Mouse (Mus musculus) heart, embryonic 14.5 days (tissue): ENCODE data around the gene Mmp7. TPM values are rescaled to one million over a fixed set of nuclear protein-coding genes. Genes with fewer than 3 reads are reported as not detected.

ENCODE experiments used
- ATAC-seq: fragments of 200-750 bp; cut with Nextera tagmentation; 2 replicates; pipeline ENCODE4 v1.8.0; 2017; ENCODE audit warnings: low read depth, moderate TSS enrichment; ENCODE audit not compliant: insufficient number of reproducible peaks, insufficient read depth, low FRiP score
- H3K27ac ChIP-seq, 2 experiments: fragments of 200-500 bp in 1 of 2; fragments of 300-500 bp in 1 of 2; sonication (generic) in 1 of 2; replicated peaks in 1 of 2; 2 replicates each; pipeline ENCODE4 v1.5.1; 2012 to 2014; ENCODE audit warnings: low read depth in 2 of 2, low read length in 2 of 2, control low read depth in 1 of 2, mild to moderate bottlenecking in 1 of 2, mixed read lengths in 1 of 2; ENCODE audit not compliant: control insufficient read depth in 1 of 2, insufficient read depth in 1 of 2
- H3K27me3 ChIP-seq: fragments of 300-500 bp; sonication (generic); 2 replicates; pipeline ENCODE4 v1.6.1; 2014; ENCODE audit warnings: mild to moderate bottlenecking, low read length, control low read depth; ENCODE audit not compliant: control insufficient read depth, insufficient read depth
- H3K36me3 ChIP-seq: fragments of 300-500 bp; sonication (generic); 2 replicates; pipeline ENCODE4 v1.6.1; 2014; ENCODE audit warnings: mild to moderate bottlenecking, control low read depth, low read length, mixed read lengths; ENCODE audit not compliant: control insufficient read depth, insufficient read depth
- H3K4me1 ChIP-seq, 2 experiments: fragments of 200-500 bp in 1 of 2; fragments of 300-500 bp in 1 of 2; sonication (generic) in 1 of 2; 2 replicates each; pipeline ENCODE4 v1.6.1; 2012 to 2014; ENCODE audit warnings: low read length in 2 of 2, control low read depth in 1 of 2, mixed read lengths in 1 of 2; ENCODE audit not compliant: control insufficient read depth in 2 of 2, insufficient read depth in 2 of 2
- H3K4me2 ChIP-seq: fragments of 300-500 bp; sonication (generic); 2 replicates; pipeline ENCODE4 v1.6.1; 2014; ENCODE audit warnings: mild to moderate bottlenecking, low read length
- H3K4me3 ChIP-seq, 2 experiments: fragments of 200-500 bp in 1 of 2; fragments of 300-500 bp in 1 of 2; sonication (generic) in 1 of 2; 2 replicates each; pipeline ENCODE4 v1.5.1; 2012 to 2014; ENCODE audit warnings: low read length in 2 of 2, mild to moderate bottlenecking in 2 of 2, control low read depth in 1 of 2, low read depth in 1 of 2, moderate library complexity in 1 of 2; ENCODE audit not compliant: control insufficient read depth in 1 of 2, insufficient read depth in 1 of 2
- H3K9ac ChIP-seq: fragments of 300-500 bp; sonication (generic); 2 replicates; pipeline ENCODE4 v1.6.1; 2014; ENCODE audit warnings: mild to moderate bottlenecking, low read length
- H3K9me3 ChIP-seq: fragments of 300-500 bp; sonication (generic); 2 replicates; pipeline ENCODE4 v1.6.1; 2016; ENCODE audit warnings: low read length, control low read depth; ENCODE audit not compliant: control insufficient read depth
- WGBS: fragments of 180-500 bp; shearing (Covaris S2); extraction: QIAGEN DNeasy Blood & Tissue Kit; methylation state at CpG from one replicate; pipeline ENCODE4 v1.1.7; 2014; 5-methylcytosine and 5-hydroxymethylcytosine counted together
- polyA plus RNA-seq: library from polyadenylated mRNA; unstranded; fragments of >200 nt; fragmentation: Nextera tagmentation; extraction: Ambion mirVana; gene quantifications from 2 replicates; pipeline ENCODE4 v1.2.1, GENCODE M21; 2014

The Mmp7 gene
- polyA plus RNA-seq, 1 experiment from 2014 or later, result not detected

GRCm38 (mm10) chr9:7748881-7749280 is 57.0 kb downstream of the Mmp7 start:
- H3K4me2 ChIP-seq, result no peak overlapping the region
- H3K27ac ChIP-seq, result no peak overlapping the region
- no peaks in the 10 kb centered on the region for H3K36me3 ChIP-seq
- 91% methylated on average over 3 of the region's 3 CpGs for WGBS
- no peak overlapping the region for H3K4me3 ChIP-seq
- no peaks in the 10 kb centered on the region for H3K9me3 ChIP-seq
- ATAC-seq, result no peak
- no peak overlapping the region for H3K9ac ChIP-seq
- 0 out of 4 replicates have a peak, but pooled peaks cover 0 to 3% of the 10 kb centered on the region in 2 experiments for H3K4me1 ChIP-seq
- no peaks in the 10 kb centered on the region for H3K27me3 ChIP-seq

Other genes starting within 250 kb of the Mmp7 start
- not detected in 2 replicates for gene Mmp3, start 246.3 kb upstream of the Mmp7 start, polyA plus RNA-seq
- gene Mmp10, start 189.7 kb upstream of the Mmp7 start, polyA plus RNA-seq, result not detected in 2 replicates
- 0.14 and 0.24 TPM in 2 replicates for gene Mmp8, start 133.6 kb upstream of the Mmp7 start, polyA plus RNA-seq
- not detected in 2 replicates for gene Mmp27, start 120.7 kb upstream of the Mmp7 start, polyA plus RNA-seq
- gene Mmp20, start 63.9 kb upstream of the Mmp7 start, polyA plus RNA-seq, result not detected in 2 replicates
- gene Tmem123, start 72.0 kb downstream of the Mmp7 start, polyA plus RNA-seq, result 107 TPM in 2 replicates
- gene Birc2, start 145.0 kb downstream of the Mmp7 start, polyA plus RNA-seq, result 29.5 and 32.6 TPM in 2 replicates
- gene Birc3, start 181.1 kb downstream of the Mmp7 start, polyA plus RNA-seq, result 4.3 and 5.5 TPM in 2 replicates